Mouse (Mus musculus) limb, embryonic 10.5 days (tissue): Measurements from ENCODE around the gene Cdk5rap2. TPM values are rescaled to one million over a fixed set of nuclear protein-coding genes. Genes with fewer than 3 reads are reported as not detected.

Source experiments
- DNase-seq: peaks from one replicate; pipeline ENCODE4 v3.0.0-alpha.2; 2017; ENCODE audit warnings: low spot score
- H3K27ac ChIP-seq: fragments of 300-500 bp; sonication (generic); 2 replicates; pipeline ENCODE4 v1.5.1; 2016; ENCODE audit warnings: mild to moderate bottlenecking
- H3K27me3 ChIP-seq: fragments of 300-500 bp; sonication (generic); 2 replicates; pipeline ENCODE4 v1.6.1; 2016; ENCODE audit warnings: low read depth, mild to moderate bottlenecking; ENCODE audit not compliant: poor library complexity, severe bottlenecking
- H3K36me3 ChIP-seq: fragments of 300-500 bp; sonication (generic); 2 replicates; pipeline ENCODE4 v1.6.1; 2016; ENCODE audit warnings: mild to moderate bottlenecking, moderate library complexity
- H3K4me1 ChIP-seq: fragments of 300-500 bp; sonication (generic); 2 replicates; pipeline ENCODE4 v1.6.1; 2016
- H3K4me3 ChIP-seq: fragments of 300-500 bp; sonication (generic); 2 replicates; pipeline ENCODE4 v1.5.1; 2016; ENCODE audit warnings: mild to moderate bottlenecking, moderate library complexity
- H3K9me3 ChIP-seq: fragments of 300-500 bp; sonication (generic); replicated peaks from 2 replicates; pipeline ENCODE4 v1.6.1; 2016; ENCODE audit warnings: mild to moderate bottlenecking
- WGBS: fragments of 180-500 bp; shearing (Covaris S2); methylation state at CpG from one replicate; pipeline ENCODE4 v1.1.7; 2016; 5-methylcytosine and 5-hydroxymethylcytosine counted together
- polyA plus RNA-seq: library from polyadenylated mRNA; unstranded; fragments of >200 nt; fragmentation: Nextera tagmentation; extraction: Ambion mirVana; gene quantifications from 2 replicates; pipeline ENCODE4 v1.2.1, GENCODE M21; 2016

Cdk5rap2 gene
- polyA plus RNA-seq, 1 experiment from 2014 or later: 31.6 TPM

DNA sequence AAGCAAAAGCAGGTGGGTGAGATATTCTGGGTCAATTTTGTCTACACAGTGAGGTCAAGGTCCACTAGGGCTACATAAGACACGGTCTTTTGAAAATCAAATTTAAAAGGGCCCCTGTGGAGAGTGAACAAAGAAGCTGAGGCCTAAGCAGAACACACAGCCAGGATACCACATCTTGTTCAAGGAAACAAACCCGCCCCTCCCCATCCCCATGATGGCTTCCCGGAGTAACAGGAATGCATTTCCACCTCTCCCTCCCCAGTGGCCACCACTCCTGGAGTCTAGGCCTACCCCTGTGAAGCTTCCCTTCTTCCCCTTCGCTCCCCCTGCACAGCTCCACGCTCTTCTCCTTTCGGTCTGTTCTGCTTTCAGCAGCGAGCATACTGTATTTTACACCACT lies 77.7 kb downstream of the Cdk5rap2 start:
- H3K27ac ChIP-seq: no peak overlapping the region
- no peaks in the 10 kb centered on the region for H3K4me1 ChIP-seq
- WGBS: 93% methylated on average over 7 of the region's 7 CpGs
- H3K27me3 ChIP-seq: no peaks in the 10 kb centered on the region
- DNase-seq: no peak
- no peaks in the 10 kb centered on the region for H3K9me3 ChIP-seq
- H3K4me3 ChIP-seq: no peak overlapping the region
- H3K36me3 ChIP-seq: peaks cover 50% of the 10 kb centered on the region

DNA sequence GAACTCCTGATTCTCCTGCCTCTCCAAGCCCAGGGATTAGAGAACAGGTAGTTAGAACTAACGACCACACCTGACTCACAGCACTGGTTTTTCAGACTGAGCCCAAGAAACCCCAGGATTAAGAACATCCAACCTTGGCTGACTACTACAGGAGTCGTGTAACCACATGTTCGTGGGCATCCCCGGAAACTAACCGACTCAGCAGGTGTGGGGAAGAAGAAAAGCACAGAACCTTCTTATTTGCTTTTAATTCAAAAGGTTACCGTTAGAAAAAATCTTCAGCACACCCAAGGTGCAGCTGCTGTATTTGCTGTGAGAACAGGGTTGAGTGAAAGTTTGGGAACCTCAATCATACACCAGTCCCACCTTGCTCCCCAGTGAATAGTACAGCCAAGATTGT lies 79.1 kb downstream of the Cdk5rap2 start:
- DNase-seq: no peak
- Histone ChIP-seq H3K4me1 (no peaks in the 10 kb centered on the region), H3K4me3 (no peak overlapping the region), H3K36me3 (peaks cover 46% of the 10 kb centered on the region), H3K27me3 (no peaks in the 10 kb centered on the region), H3K9me3 (no peaks in the 10 kb centered on the region), H3K27ac (no peak overlapping the region)
- WGBS: 89% methylated on average over 6 of the region's 6 CpGs

DNA sequence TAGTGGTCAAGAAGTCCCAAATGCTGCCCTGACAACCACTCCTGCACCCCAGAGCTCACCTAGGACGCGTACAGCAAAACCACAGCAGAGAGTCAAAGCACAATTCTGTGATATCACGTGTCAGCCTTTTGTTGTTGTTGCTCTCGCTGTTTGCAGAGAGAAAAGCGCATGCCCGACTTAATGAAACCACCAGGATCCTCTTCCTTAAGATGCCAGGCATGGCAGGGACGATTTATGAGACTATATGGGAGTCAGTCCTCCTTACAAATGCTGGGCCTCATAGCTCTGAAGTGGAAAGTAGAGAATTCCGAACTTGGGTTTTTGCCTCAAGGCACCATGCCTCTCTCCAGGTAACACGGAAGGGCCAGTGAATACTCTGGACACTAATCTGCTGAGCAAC lies 82.2 kb downstream of the Cdk5rap2 start:
- no peaks in the 10 kb centered on the region for H3K4me1 ChIP-seq
- no peak for DNase-seq
- no peak overlapping the region for H3K27ac ChIP-seq
- H3K9me3 ChIP-seq: no peaks in the 10 kb centered on the region
- no peaks in the 10 kb centered on the region for H3K27me3 ChIP-seq
- WGBS: 89% methylated on average over 9 of the region's 9 CpGs
- peaks cover 58% of the 10 kb centered on the region for H3K36me3 ChIP-seq
- H3K4me3 ChIP-seq: no peak overlapping the region

DNA sequence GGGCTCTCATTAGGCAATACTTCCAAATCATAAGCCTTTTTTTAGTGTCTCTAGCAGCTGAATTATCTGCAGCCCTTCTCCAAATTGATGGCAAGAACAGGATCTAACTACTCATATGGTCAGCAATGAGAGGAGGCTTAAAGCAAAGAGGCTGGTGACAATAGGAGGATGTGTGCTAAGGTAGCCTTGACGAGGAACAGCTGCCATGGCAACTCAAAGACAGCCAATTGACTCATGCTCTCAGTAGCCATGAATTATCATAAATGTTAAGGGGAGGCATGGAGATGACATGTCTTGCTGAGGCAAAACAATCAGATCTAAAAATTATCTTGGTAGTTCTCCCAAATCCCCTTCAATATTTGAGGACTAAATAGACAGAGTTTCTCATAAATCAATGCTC lies 82.8 kb downstream of the Cdk5rap2 start:
- no peak overlapping the region for H3K4me3 ChIP-seq
- no peak for DNase-seq
- H3K27me3 ChIP-seq: no peaks in the 10 kb centered on the region
- no peaks in the 10 kb centered on the region for H3K9me3 ChIP-seq
- H3K27ac ChIP-seq: no peak overlapping the region
- 75% methylated on average over 1 of the region's 1 CpGs for WGBS
- peaks cover 54% of the 10 kb centered on the region for H3K36me3 ChIP-seq
- H3K4me1 ChIP-seq: no peaks in the 10 kb centered on the region

GRCm38 (mm10) chr4:70321586-70321985 lies 88.7 kb downstream of the Cdk5rap2 start:
- Histone ChIP-seq H3K27ac (no peak overlapping the region), H3K27me3 (no peaks in the 10 kb centered on the region), H3K4me3 (no peak overlapping the region), H3K4me1 (no peaks in the 10 kb centered on the region), H3K9me3 (no peaks in the 10 kb centered on the region), H3K36me3 (peaks cover 40% of the 10 kb centered on the region)
- WGBS: 91% methylated on average over 1 of the region's 1 CpGs
- no peak for DNase-seq

DNA sequence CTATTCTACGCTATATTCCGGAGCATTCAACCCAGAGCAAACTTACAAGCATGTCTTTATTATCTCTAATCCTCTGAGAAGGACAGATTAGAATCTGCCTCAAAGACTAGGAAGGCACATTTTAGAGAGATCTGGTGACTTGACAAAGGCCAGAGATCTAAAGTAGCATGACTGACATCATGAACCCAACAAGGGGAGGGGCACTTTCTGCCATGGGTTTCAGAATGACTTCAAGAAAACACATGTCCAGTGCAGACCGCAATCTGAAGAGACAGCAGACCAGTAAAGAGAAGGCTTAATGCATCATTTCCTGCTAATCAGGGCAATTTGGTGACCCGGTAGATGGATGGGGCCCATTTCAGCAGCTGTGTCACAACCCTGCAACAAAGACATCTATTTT lies 98.1 kb downstream of the Cdk5rap2 start:
- no peak for DNase-seq
- 82% methylated on average over 4 of the region's 4 CpGs for WGBS
- Histone ChIP-seq H3K36me3 (peaks cover 57% of the 10 kb centered on the region), H3K9me3 (no peaks in the 10 kb centered on the region), H3K4me1 (no peaks in the 10 kb centered on the region), H3K27me3 (no peaks in the 10 kb centered on the region), H3K27ac (no peak overlapping the region), H3K4me3 (no peak overlapping the region)

GRCm38 (mm10) chr4:70311530-70311929 lies 98.7 kb downstream of the Cdk5rap2 start:
- DNase-seq: no peak
- 95% methylated on average over 5 of the region's 5 CpGs for WGBS
- Histone ChIP-seq H3K9me3 (no peaks in the 10 kb centered on the region), H3K27me3 (no peaks in the 10 kb centered on the region), H3K27ac (no peak overlapping the region), H3K4me3 (no peak overlapping the region), H3K4me1 (no peaks in the 10 kb centered on the region), H3K36me3 (peaks cover 50% of the 10 kb centered on the region)

DNA sequence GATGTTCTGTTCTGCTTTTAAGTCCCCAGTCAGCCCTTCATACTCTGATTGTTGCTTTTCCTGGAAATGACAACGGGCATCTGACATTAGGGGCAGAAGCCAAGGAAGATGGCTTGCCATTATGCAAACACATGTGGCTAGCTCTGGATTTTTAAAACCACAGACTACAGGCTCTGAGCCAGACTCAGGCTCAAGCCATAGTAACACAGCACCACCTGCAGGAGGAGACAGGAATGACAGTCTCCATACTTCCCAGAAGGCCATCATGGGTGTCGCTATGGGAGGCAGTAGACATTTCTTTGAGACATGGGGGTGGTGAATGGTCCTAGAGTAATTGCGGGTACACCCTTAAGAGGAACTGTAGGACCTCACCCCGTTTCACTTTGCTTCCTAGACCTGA lies 103.0 kb downstream of the Cdk5rap2 start:
- Histone ChIP-seq H3K27ac (no peak overlapping the region), H3K4me3 (no peak overlapping the region), H3K4me1 (no peaks in the 10 kb centered on the region), H3K36me3 (peaks cover 53% of the 10 kb centered on the region), H3K9me3 (no peaks in the 10 kb centered on the region), H3K27me3 (no peaks in the 10 kb centered on the region)
- peak; percentile 54 for DNase-seq
- 79% methylated on average over 4 of the region's 4 CpGs for WGBS

DNA sequence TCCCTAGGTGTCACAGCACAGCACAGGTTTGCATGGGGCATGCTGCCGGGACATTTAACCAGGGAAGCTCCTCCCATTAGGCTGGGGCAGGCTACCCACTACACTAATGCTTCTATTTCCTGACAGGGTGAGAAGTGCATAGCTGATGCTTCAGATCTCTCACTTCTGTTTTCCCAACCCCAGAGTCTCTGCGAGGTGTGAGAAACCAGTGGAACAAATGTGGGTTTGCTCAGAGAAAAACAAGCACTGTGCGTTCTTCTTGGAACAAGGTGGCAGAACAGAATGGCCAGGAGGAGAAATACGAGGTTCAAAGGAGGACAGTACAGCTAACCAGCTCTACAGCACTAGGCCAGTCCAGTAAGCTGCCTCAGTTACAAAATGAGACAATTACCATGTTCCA lies 106.4 kb downstream of the Cdk5rap2 start:
- H3K4me1 ChIP-seq: no peaks in the 10 kb centered on the region
- 58% methylated on average over 4 of the region's 4 CpGs for WGBS
- no peak for DNase-seq
- peaks cover 76% of the 10 kb centered on the region for H3K36me3 ChIP-seq
- no peak overlapping the region for H3K4me3 ChIP-seq
- H3K27ac ChIP-seq: no peak overlapping the region
- H3K27me3 ChIP-seq: no peaks in the 10 kb centered on the region
- no peaks in the 10 kb centered on the region for H3K9me3 ChIP-seq

GRCm38 (mm10) chr4:70301187-70301586 lies 109.1 kb downstream of the Cdk5rap2 start:
- H3K9me3 ChIP-seq: no peaks in the 10 kb centered on the region
- peaks cover 93% of the 10 kb centered on the region for H3K36me3 ChIP-seq
- no peaks in the 10 kb centered on the region for H3K27me3 ChIP-seq
- no peak overlapping the region for H3K27ac ChIP-seq
- DNase-seq: no peak
- WGBS: 94% methylated on average over 9 of the region's 9 CpGs
- H3K4me1 ChIP-seq: no peaks in the 10 kb centered on the region
- no peak overlapping the region for H3K4me3 ChIP-seq

DNA sequence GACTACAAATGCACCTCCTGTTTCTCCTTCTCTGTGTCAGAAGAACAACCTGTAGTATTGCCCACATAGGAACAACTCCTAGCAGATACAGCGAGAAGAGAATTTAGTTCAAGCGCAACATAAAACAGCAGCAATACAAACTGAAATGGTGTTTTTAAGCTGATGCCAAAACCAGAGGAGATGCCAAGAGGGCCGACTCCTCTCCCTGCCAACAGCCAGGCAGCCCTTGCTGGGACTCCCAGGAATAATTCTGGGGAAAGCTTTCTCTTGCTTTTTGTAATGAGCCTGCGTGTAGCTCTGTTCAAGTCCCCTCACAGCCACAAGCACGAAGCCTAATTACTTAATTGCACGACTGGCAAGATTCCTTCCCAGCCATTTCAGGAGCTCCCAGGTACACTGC lies 120.9 kb downstream of the Cdk5rap2 start:
- Histone ChIP-seq H3K9me3 (no peaks in the 10 kb centered on the region), H3K27ac (no peak overlapping the region), H3K4me1 (no peaks in the 10 kb centered on the region), H3K36me3 (peaks cover 60% of the 10 kb centered on the region), H3K27me3 (no peaks in the 10 kb centered on the region), H3K4me3 (no peak overlapping the region)
- WGBS: 83% methylated on average over 6 of the region's 6 CpGs
- DNase-seq: no peak

DNA sequence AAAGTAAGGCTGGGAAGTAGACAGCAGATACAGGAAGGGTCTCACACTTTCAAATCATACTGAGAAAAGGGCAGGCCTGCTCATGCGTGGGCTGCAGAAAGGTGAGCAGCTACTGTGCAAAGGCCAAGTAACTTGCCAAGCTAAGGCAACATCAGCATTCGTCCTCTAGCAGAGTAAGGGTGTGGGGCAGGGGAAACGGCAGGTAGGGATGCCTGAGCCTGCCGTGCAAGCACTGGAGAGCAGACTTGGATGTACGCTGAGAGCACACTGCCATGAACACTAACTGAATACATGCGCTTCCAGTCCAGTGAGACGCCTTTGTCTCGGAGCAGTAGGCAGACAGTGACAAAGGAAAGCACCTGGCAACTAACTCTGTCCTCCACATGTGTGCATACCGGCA lies 127.1 kb downstream of the Cdk5rap2 start:
- H3K27ac ChIP-seq: no peak overlapping the region
- H3K9me3 ChIP-seq: no peaks in the 10 kb centered on the region
- H3K4me1 ChIP-seq: no peaks in the 10 kb centered on the region
- H3K4me3 ChIP-seq: no peak overlapping the region
- no peaks in the 10 kb centered on the region for H3K27me3 ChIP-seq
- WGBS: 95% methylated on average over 9 of the region's 9 CpGs
- peaks cover 80% of the 10 kb centered on the region for H3K36me3 ChIP-seq
- no peak for DNase-seq

DNA sequence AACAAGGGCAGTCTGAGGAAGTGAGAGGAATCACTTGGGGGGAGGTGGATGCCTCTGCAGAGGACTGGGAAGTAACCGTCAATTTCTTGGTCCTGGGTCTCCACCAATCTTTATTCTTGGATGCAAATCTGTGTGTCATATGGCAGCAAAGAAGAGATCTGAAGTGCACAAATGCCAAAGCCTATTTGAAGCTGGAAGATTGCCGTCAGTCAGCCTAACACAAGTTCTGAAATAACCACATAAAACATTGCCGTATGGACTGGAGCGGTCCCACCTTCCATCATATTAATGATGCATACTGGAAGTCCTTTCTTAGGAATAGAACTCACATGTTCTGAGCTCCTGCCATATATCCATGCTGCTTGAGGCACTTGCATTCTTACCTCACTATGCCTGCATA lies 131.4 kb downstream of the Cdk5rap2 start:
- 95% methylated on average over 4 of the region's 4 CpGs for WGBS
- Histone ChIP-seq H3K4me3 (no peak overlapping the region), H3K4me1 (no peaks in the 10 kb centered on the region), H3K36me3 (peaks cover 75% of the 10 kb centered on the region), H3K27ac (no peak overlapping the region), H3K9me3 (no peaks in the 10 kb centered on the region), H3K27me3 (no peaks in the 10 kb centered on the region)
- DNase-seq: no peak

DNA sequence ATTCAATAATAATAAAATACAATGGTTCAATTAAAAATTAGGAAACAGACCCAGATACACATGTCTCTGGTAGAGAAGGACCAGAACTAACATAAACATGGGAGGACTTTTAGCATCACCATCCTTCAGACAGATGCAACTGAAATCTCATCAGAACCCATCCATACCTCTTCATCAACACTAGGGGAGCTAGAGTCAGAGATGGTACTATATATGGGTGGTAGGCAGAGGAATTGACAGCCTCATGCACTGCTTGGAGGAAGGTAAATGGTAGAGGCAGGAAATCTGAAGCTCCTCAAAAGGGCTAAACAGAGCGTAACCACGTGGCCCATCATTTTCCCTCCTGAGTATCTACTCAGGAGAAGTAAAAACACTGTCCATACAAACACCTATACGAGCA lies 132.2 kb downstream of the Cdk5rap2 start:
- 93% methylated on average over 3 of the region's 3 CpGs for WGBS
- Histone ChIP-seq H3K27ac (no peak overlapping the region), H3K27me3 (no peaks in the 10 kb centered on the region), H3K36me3 (peaks cover 71% of the 10 kb centered on the region), H3K9me3 (no peaks in the 10 kb centered on the region), H3K4me1 (no peaks in the 10 kb centered on the region), H3K4me3 (no peak overlapping the region)
- DNase-seq: no peak
